Mouse (Mus musculus): Measurements from ENCODE around the gene Esyt2.

DNA sequence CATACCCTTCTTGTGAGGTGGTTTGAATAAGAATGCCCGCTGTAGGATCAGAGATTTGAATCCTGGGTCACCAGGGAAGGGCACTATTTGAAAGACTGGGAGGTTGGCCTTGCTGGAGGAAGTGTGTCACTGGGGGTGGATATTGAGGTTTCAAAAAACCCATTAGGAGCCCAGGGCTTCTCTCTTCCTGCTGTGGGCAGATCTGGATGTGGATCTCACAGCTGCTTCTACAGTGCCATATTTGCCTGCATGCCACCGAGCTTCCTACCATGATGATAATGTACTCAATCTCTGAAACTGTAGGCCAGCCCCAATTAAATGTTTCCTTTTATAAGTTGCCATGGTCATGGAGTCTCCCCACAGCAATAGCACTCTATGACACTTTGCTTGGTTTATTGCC is 1.8 kb upstream of the Esyt2 start:
- TF ChIP-seq POLR2A (IDR thresholded peaks at IDR 0.05; ENCODE audit: insufficient read length, low read depth) (no peak), POLR2AphosphoS2 (IDR thresholded peaks at IDR 0.05; ENCODE audit: insufficient read length, low read depth) (no peak), USF1 (IDR thresholded peaks at IDR 0.05; ENCODE audit: low read depth) (no peak), MYOG (IDR thresholded peaks at IDR 0.05; ENCODE audit: control insufficient read depth in 1 of 3, insufficient read depth in 1 of 3, insufficient read length in 2 of 3, low read depth in 2 of 3) (no peak), TCF3 (IDR thresholded peaks at IDR 0.05; ENCODE audit: insufficient read length, low read depth) (no peak), TCF12 (IDR thresholded peaks at IDR 0.05; ENCODE audit: insufficient read depth, poor library complexity, severe bottlenecking) (no peak), SRF (IDR thresholded peaks at IDR 0.05; ENCODE audit: control insufficient read depth, insufficient read length, low read depth) (no peak), MYOD1 (IDR thresholded peaks at IDR 0.05; ENCODE audit: control insufficient read depth in 1 of 3, insufficient read length in 2 of 3, low read depth in 2 of 3) (no peak), CEBPB (IDR thresholded peaks at IDR 0.05; ENCODE audit: insufficient read depth, poor library complexity, severe bottlenecking) (no peak), MAX (IDR thresholded peaks at IDR 0.05; ENCODE audit: low read depth) (no peak), E2F4 (IDR thresholded peaks at IDR 0.05; ENCODE audit: insufficient read depth) (no peak)

All from myocyte (in vitro differentiated cells).